Mouse (Mus musculus): ENCODE data around the gene Usp47.

GRCm38 (mm10) chr7:111985266-111985665, 38.0 kb upstream of the Usp47 start:
- no peak for TF ChIP-seq CTCF (IDR thresholded peaks at IDR 0.05; ENCODE audit: control insufficient read depth, insufficient read depth, insufficient read length)
- TF ChIP-seq MYOG (IDR thresholded peaks at IDR 0.05; ENCODE audit: control insufficient read depth, extremely low read depth, insufficient read length), result no peak
- TF ChIP-seq MAX (IDR thresholded peaks at IDR 0.05), result no peak
- no peak for TF ChIP-seq FOSL1 (IDR thresholded peaks at IDR 0.05; ENCODE audit: insufficient read depth, low read length, poor library complexity, severe bottlenecking)
- TF ChIP-seq USF1 (IDR thresholded peaks at IDR 0.05; ENCODE audit: low read depth), result no peak
- no peak for TF ChIP-seq CEBPB (IDR thresholded peaks at IDR 0.05; ENCODE audit: low read depth)

Measured in C2C12 (cell line).